Mouse (Mus musculus) liver, embryonic 14.5 days (tissue): ENCODE measurements around the gene Gas2l2.

Experiments
- CTCF ChIP-seq: IDR thresholded peaks from 2 replicates; pipeline ENCODE4 v1.5.1; 2016; ENCODE audit warnings: antibody characterized with exemption, low read depth, control low read depth
- EP300 ChIP-seq: IDR thresholded peaks from 2 replicates; pipeline ENCODE4 v1.6.1; 2016; ENCODE audit warnings: antibody characterized with exemption, low read depth

GRCm38 (mm10) chr11:83421305-83421704, 8.0 kb downstream of the Gas2l2 start:
- TF ChIP-seq CTCF, result no peak
- TF ChIP-seq EP300, result no peak
